Mouse (Mus musculus): ENCODE measurements at regions not wholly inside any gene's neighbourhood (a gene's known extent, or its start where the extent isn't known, plus 50 kb on each side); places are given as distances from the start of the nearest gene placed in this dataset.

- Histone ChIP-seq H3K4me3 (replicated peaks; ENCODE audit: low read length) (no peak overlapping the region), H3K4me2 (ENCODE audit: low read depth, low read length) (no peak overlapping the region), H3K9me3 (replicated peaks; ENCODE audit: control insufficient read depth, low read length) (no peaks in the 10 kb centered on the region), H3K27ac (ENCODE audit: low read length) (no peak overlapping the region), H3K36me3 (ENCODE audit: control insufficient read depth, insufficient read depth, low read length) (no peaks in the 10 kb centered on the region), H3K9ac (ENCODE audit: low read length) (no peak overlapping the region), H3K4me1 (ENCODE audit: control insufficient read depth, insufficient read depth, low read length) (no peaks in the 10 kb centered on the region), H3K27me3 (ENCODE audit: control insufficient read depth, insufficient read depth, low read length) (no peaks in the 10 kb centered on the region)
- ATAC-seq (ENCODE audit: insufficient read depth, low FRiP score): no peak
- 58% methylated on average over 10 of the region's 10 CpGs for WGBS
Measured at GRCm38 (mm10) chr8:113341306-113341705, 294.1 kb upstream of the Mon1b start.

- no peak overlapping the region for H3K27ac ChIP-seq (ENCODE audit: low read length)
- WGBS: 52% methylated on average over 7 of the region's 7 CpGs
- no peaks in the 10 kb centered on the region for H3K36me3 ChIP-seq (ENCODE audit: control insufficient read depth, insufficient read depth, low read length)
- H3K4me2 ChIP-seq (ENCODE audit: low read depth, low read length): no peak overlapping the region
- H3K27me3 ChIP-seq (ENCODE audit: control insufficient read depth, insufficient read depth, low read length): no peaks in the 10 kb centered on the region
- H3K9ac ChIP-seq (ENCODE audit: low read length): no peak overlapping the region
- 0 out of 2 replicates have a peak, but pooled peaks cover 4% of the 10 kb centered on the region for H3K9me3 ChIP-seq (replicated peaks; ENCODE audit: control insufficient read depth, low read length)
- H3K4me3 ChIP-seq (replicated peaks; ENCODE audit: low read length): no peak overlapping the region
- no peaks in the 10 kb centered on the region for H3K4me1 ChIP-seq (ENCODE audit: control insufficient read depth, insufficient read depth, low read length)
- ATAC-seq (ENCODE audit: insufficient read depth, low FRiP score): no peak
Measured at GRCm38 (mm10) chr8:113361900-113362299, 273.5 kb upstream of the Mon1b start.

- no peak overlapping the region for H3K27ac ChIP-seq (ENCODE audit: low read length)
- no peak overlapping the region for H3K9ac ChIP-seq (ENCODE audit: low read length)
- no peaks in the 10 kb centered on the region for H3K27me3 ChIP-seq (ENCODE audit: control insufficient read depth, insufficient read depth, low read length)
- H3K9me3 ChIP-seq (replicated peaks; ENCODE audit: control insufficient read depth, low read length): 0 out of 2 replicates have a peak, but pooled peaks cover 4% of the 10 kb centered on the region
- no peaks in the 10 kb centered on the region for H3K4me1 ChIP-seq (ENCODE audit: control insufficient read depth, insufficient read depth, low read length)
- H3K4me3 ChIP-seq (replicated peaks; ENCODE audit: low read length): no peak overlapping the region
- no peak for ATAC-seq (ENCODE audit: insufficient read depth, low FRiP score)
- 77% methylated on average over 13 of the region's 13 CpGs for WGBS
- no peaks in the 10 kb centered on the region for H3K36me3 ChIP-seq (ENCODE audit: control insufficient read depth, insufficient read depth, low read length)
- H3K4me2 ChIP-seq (ENCODE audit: low read depth, low read length): no peak overlapping the region
Measured at GRCm38 (mm10) chr8:113364181-113364580, 271.2 kb upstream of the Mon1b start.

- Histone ChIP-seq H3K9me3 (replicated peaks; ENCODE audit: control insufficient read depth, low read length) (no peaks in the 10 kb centered on the region), H3K4me2 (ENCODE audit: low read depth, low read length) (no peak overlapping the region), H3K4me3 (replicated peaks; ENCODE audit: low read length) (no peak overlapping the region), H3K9ac (ENCODE audit: low read length) (no peak overlapping the region), H3K27me3 (ENCODE audit: control insufficient read depth, insufficient read depth, low read length) (no peaks in the 10 kb centered on the region), H3K4me1 (ENCODE audit: control insufficient read depth, insufficient read depth, low read length) (peaks cover 4% of the 10 kb centered on the region; the same call in 1 of the 2 replicates), H3K36me3 (ENCODE audit: control insufficient read depth, insufficient read depth, low read length) (no peaks in the 10 kb centered on the region), H3K27ac (ENCODE audit: low read length) (no peak overlapping the region)
- 22% methylated on average over 3 of the region's 3 CpGs for WGBS
- no peak for ATAC-seq (ENCODE audit: insufficient read depth, low FRiP score)
Measured at GRCm38 (mm10) chr8:113383517-113383916, 251.9 kb upstream of the Mon1b start.

- H3K4me3 ChIP-seq (replicated peaks; ENCODE audit: low read length): no peak overlapping the region
- peaks cover 4% of the 10 kb centered on the region; the same call in 1 of the 2 replicates for H3K4me1 ChIP-seq (ENCODE audit: control insufficient read depth, insufficient read depth, low read length)
- peak; percentile 89 for ATAC-seq (ENCODE audit: insufficient read depth, low FRiP score)
- H3K36me3 ChIP-seq (ENCODE audit: control insufficient read depth, insufficient read depth, low read length): no peaks in the 10 kb centered on the region
- 18% methylated on average over 4 of the region's 4 CpGs for WGBS
- no peak overlapping the region for H3K27ac ChIP-seq (ENCODE audit: low read length)
- no peak overlapping the region for H3K4me2 ChIP-seq (ENCODE audit: low read depth, low read length)
- H3K9me3 ChIP-seq (replicated peaks; ENCODE audit: control insufficient read depth, low read length): no peaks in the 10 kb centered on the region
- no peak overlapping the region for H3K9ac ChIP-seq (ENCODE audit: low read length)
- no peaks in the 10 kb centered on the region for H3K27me3 ChIP-seq (ENCODE audit: control insufficient read depth, insufficient read depth, low read length)
Measured at GRCm38 (mm10) chr8:113383974-113384373, 251.4 kb upstream of the Mon1b start.

- H3K9ac ChIP-seq (ENCODE audit: low read length): no peak overlapping the region
- ATAC-seq (ENCODE audit: insufficient read depth, low FRiP score): no peak
- H3K27me3 ChIP-seq (ENCODE audit: control insufficient read depth, insufficient read depth, low read length): no peaks in the 10 kb centered on the region
- H3K36me3 ChIP-seq (ENCODE audit: control insufficient read depth, insufficient read depth, low read length): no peaks in the 10 kb centered on the region
- WGBS: 42% methylated on average over 2 of the region's 2 CpGs
- H3K27ac ChIP-seq (ENCODE audit: low read length): no peak overlapping the region
- no peaks in the 10 kb centered on the region for H3K9me3 ChIP-seq (replicated peaks; ENCODE audit: control insufficient read depth, low read length)
- no peak overlapping the region for H3K4me2 ChIP-seq (ENCODE audit: low read depth, low read length)
- peaks cover 5% of the 10 kb centered on the region; the same call in 1 of the 2 replicates for H3K4me1 ChIP-seq (ENCODE audit: control insufficient read depth, insufficient read depth, low read length)
- H3K4me3 ChIP-seq (replicated peaks; ENCODE audit: low read length): no peak overlapping the region
Measured at GRCm38 (mm10) chr8:113389504-113389903, 245.9 kb upstream of the Mon1b start.

- WGBS: 52% methylated on average over 4 of the region's 4 CpGs
- Histone ChIP-seq H3K27ac (ENCODE audit: low read length) (peak overlapping the region; percentile 7; the same call in 1 of the 2 replicates), H3K4me3 (replicated peaks; ENCODE audit: low read length) (no peak overlapping the region), H3K36me3 (ENCODE audit: control insufficient read depth, insufficient read depth, low read length) (no peaks in the 10 kb centered on the region), H3K9ac (ENCODE audit: low read length) (no peak overlapping the region), H3K9me3 (replicated peaks; ENCODE audit: control insufficient read depth, low read length) (no peaks in the 10 kb centered on the region), H3K4me2 (ENCODE audit: low read depth, low read length) (no peak overlapping the region), H3K4me1 (ENCODE audit: control insufficient read depth, insufficient read depth, low read length) (peaks cover 5% of the 10 kb centered on the region; the same call in 1 of the 2 replicates), H3K27me3 (ENCODE audit: control insufficient read depth, insufficient read depth, low read length) (no peaks in the 10 kb centered on the region)
- ATAC-seq (ENCODE audit: insufficient read depth, low FRiP score): 0 out of 2 replicates have a peak, but pooled peaks have one; percentile 10
Measured at GRCm38 (mm10) chr8:113390038-113390437, 245.3 kb upstream of the Mon1b start.

GRCm38 (mm10) chr8:113394319-113394718 lies 241.1 kb upstream of the Mon1b start:
- H3K9ac ChIP-seq (ENCODE audit: low read length): no peak overlapping the region
- no peak overlapping the region for H3K4me2 ChIP-seq (ENCODE audit: low read depth, low read length)
- no peaks in the 10 kb centered on the region for H3K36me3 ChIP-seq (ENCODE audit: control insufficient read depth, insufficient read depth, low read length)
- 50% methylated on average over 4 of the region's 4 CpGs for WGBS
- no peak for ATAC-seq (ENCODE audit: insufficient read depth, low FRiP score)
- no peaks in the 10 kb centered on the region for H3K27me3 ChIP-seq (ENCODE audit: control insufficient read depth, insufficient read depth, low read length)
- no peaks in the 10 kb centered on the region for H3K9me3 ChIP-seq (replicated peaks; ENCODE audit: control insufficient read depth, low read length)
- peaks cover 5% of the 10 kb centered on the region; the same call in 1 of the 2 replicates for H3K4me1 ChIP-seq (ENCODE audit: control insufficient read depth, insufficient read depth, low read length)
- no peak overlapping the region for H3K27ac ChIP-seq (ENCODE audit: low read length)
- H3K4me3 ChIP-seq (replicated peaks; ENCODE audit: low read length): no peak overlapping the region

GRCm38 (mm10) chr8:113405158-113405557 lies 230.2 kb upstream of the Mon1b start:
- no peak overlapping the region for H3K27ac ChIP-seq (ENCODE audit: low read length)
- no peak overlapping the region for H3K4me2 ChIP-seq (ENCODE audit: low read depth, low read length)
- no peaks in the 10 kb centered on the region for H3K27me3 ChIP-seq (ENCODE audit: control insufficient read depth, insufficient read depth, low read length)
- H3K9ac ChIP-seq (ENCODE audit: low read length): no peak overlapping the region
- no peaks in the 10 kb centered on the region for H3K36me3 ChIP-seq (ENCODE audit: control insufficient read depth, insufficient read depth, low read length)
- 35% methylated on average over 4 of the region's 4 CpGs for WGBS
- no peaks in the 10 kb centered on the region for H3K9me3 ChIP-seq (replicated peaks; ENCODE audit: control insufficient read depth, low read length)
- H3K4me1 ChIP-seq (ENCODE audit: control insufficient read depth, insufficient read depth, low read length): no peaks in the 10 kb centered on the region
- no peak for ATAC-seq (ENCODE audit: insufficient read depth, low FRiP score)
- H3K4me3 ChIP-seq (replicated peaks; ENCODE audit: low read length): no peak overlapping the region
